Mouse (Mus musculus) heart, postnatal 0 days (tissue): ENCODE measurements at regions not wholly inside any gene's neighbourhood (a gene's known extent, or its start where the extent isn't known, plus 50 kb on each side); places are given as distances from the start of the nearest gene placed in this dataset.

Source experiments
- CTCF ChIP-seq: IDR thresholded peaks from 2 replicates; pipeline ENCODE4 v1.5.1; 2016; ENCODE audit warnings: antibody characterized with exemption, control low read depth, low read depth
- EP300 ChIP-seq: IDR thresholded peaks from 2 replicates; pipeline ENCODE4 v1.6.1; 2016; ENCODE audit warnings: antibody characterized with exemption, low read depth

DNA sequence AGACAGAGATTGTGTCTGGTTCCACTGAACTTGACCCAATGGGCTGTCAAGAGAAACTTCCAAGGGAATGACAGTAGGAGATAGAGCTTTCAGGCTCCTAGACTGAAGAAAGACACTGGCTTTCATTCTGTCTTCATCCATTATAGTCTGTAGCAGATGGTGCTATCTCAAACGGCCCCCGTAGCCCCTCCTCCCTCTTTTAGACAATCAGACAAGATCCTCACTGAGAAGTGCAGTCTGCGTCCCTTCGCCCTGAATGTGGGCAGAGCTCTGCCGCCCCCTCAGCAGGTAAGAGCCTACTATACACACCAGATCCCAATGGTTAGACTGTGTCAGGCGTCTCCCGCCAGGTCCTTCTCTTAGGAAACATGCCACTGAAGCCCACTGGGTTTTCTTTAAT lies 87.9 kb upstream of the Mgme1 start:
- TF ChIP-seq EP300, result no peak
- no peak for TF ChIP-seq CTCF
